Mouse (Mus musculus) hindbrain, postnatal 0 days (tissue): ENCODE measurements around the gene Pithd1. TPM values are rescaled to one million over a fixed set of nuclear protein-coding genes. Genes with fewer than 3 reads are reported as not detected.
"Not testable (repeated sequence)": the region's sequence is repeated elsewhere in the genome, so short reads cannot be mapped to it uniquely, and the experiment has no call there.

Source experiments
- ATAC-seq: fragments of 200-750 bp; cut with Nextera tagmentation; 2 replicates; pipeline ENCODE4 v1.8.0; 2017; ENCODE audit warnings: mild to moderate bottlenecking, moderate TSS enrichment, moderate library complexity
- DNase-seq: peaks from one replicate; pipeline ENCODE4 v3.0.0-alpha.2; 2015; ENCODE audit warnings: low spot score
- H3K27ac ChIP-seq: fragments of 300-500 bp; sonication (generic); 2 replicates; pipeline ENCODE4 v1.5.1; 2014; ENCODE audit warnings: mild to moderate bottlenecking
- H3K27me3 ChIP-seq: fragments of 300-500 bp; sonication (generic); 2 replicates; pipeline ENCODE4 v1.6.1; 2014; ENCODE audit warnings: low read length, mixed read lengths; ENCODE audit not compliant: insufficient read depth
- H3K36me3 ChIP-seq: fragments of 300-500 bp; sonication (generic); 2 replicates; pipeline ENCODE4 v1.6.1; 2014; ENCODE audit warnings: low read length, mixed read lengths; ENCODE audit not compliant: insufficient read depth
- H3K4me1 ChIP-seq: fragments of 300-500 bp; sonication (generic); 2 replicates; pipeline ENCODE4 v1.6.1; 2014; ENCODE audit warnings: antibody characterized with exemption, low read length, mixed read lengths; ENCODE audit not compliant: insufficient read depth
- H3K4me2 ChIP-seq: fragments of 300-500 bp; sonication (generic); 2 replicates; pipeline ENCODE4 v1.6.1; 2014; ENCODE audit warnings: low read depth, mild to moderate bottlenecking, low read length, moderate library complexity, mixed read lengths
- H3K4me3 ChIP-seq: fragments of 300-500 bp; sonication (generic); 2 replicates; pipeline ENCODE4 v1.5.1; 2014; ENCODE audit warnings: low read length
- H3K9ac ChIP-seq: fragments of 300-500 bp; sonication (generic); replicated peaks from 2 replicates; pipeline ENCODE4 v1.6.1; 2014; ENCODE audit warnings: mild to moderate bottlenecking, low read length, moderate library complexity, mixed read lengths
- H3K9me3 ChIP-seq: fragments of 300-500 bp; sonication (generic); 2 replicates; pipeline ENCODE4 v1.6.1; 2016; ENCODE audit warnings: low read length, mixed read lengths
- CTCF ChIP-seq: IDR thresholded peaks from 2 replicates; pipeline ENCODE4 v1.5.1; 2016; ENCODE audit warnings: antibody characterized with exemption, control low read depth, low read depth
- WGBS: fragments of 180-500 bp; shearing (Covaris S2); extraction: QIAGEN DNeasy Blood & Tissue Kit; methylation state at CpG from one replicate; pipeline ENCODE4 v1.1.7; 2014; 5-methylcytosine and 5-hydroxymethylcytosine counted together
- polyA plus RNA-seq: library from polyadenylated mRNA; unstranded; fragments of >200 nt; fragmentation: Nextera tagmentation; extraction: Ambion mirVana; gene quantifications from 2 replicates; pipeline ENCODE4 v1.2.1, GENCODE M21; 2015
- total RNA-seq: library from RNA; depleted of rRNA; stranded (reverse); fragments of >200 nt; gene quantifications from 2 replicates; pipeline ENCODE4 v1.2.3, GENCODE M21; 2014

Gene Pithd1
- total and polyA plus RNA-seq, 2 experiments from 2014 or later: 53.2 to 85.7 TPM

DNA sequence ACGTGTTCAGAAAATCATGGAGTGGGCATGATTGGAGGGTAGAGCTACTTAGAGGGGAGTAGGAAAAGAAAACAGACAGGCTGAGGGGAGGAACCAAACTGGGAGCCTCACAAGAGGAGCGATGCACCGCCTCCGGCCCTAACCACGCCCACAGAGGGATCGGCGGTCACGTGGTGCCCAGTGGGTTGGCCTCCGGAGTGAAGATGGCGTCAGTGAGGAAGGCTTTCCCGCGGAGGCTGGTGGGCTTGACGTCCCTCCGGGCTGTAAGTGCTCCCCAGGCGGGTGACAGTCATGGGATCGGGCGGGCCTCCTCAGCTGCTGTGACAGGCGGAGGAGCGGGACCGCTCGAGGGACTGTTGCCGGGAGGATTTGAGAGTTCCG is 40.8 kb downstream of the Pithd1 start, which contains the start of gene Hmgcl:
Gene Hmgcl, plus strand, starts transcription at position 171 of the 381 bp plus-strand sequence.
- peaks cover 4% of the 10 kb centered on the region; the same call in 1 of the 2 replicates for H3K4me1 ChIP-seq
- peak within 1 kb of the TSS; percentile 89 for H3K4me2 ChIP-seq
- DNase-seq (peak; percentile 96), ATAC-seq (peak; percentile 95)
- TF ChIP-seq CTCF: no peak
- H3K9ac ChIP-seq: peak within 1 kb of the TSS; percentile 57
- peak within 1 kb of the TSS; percentile 75 for H3K4me3 ChIP-seq
- H3K9me3 ChIP-seq: no peaks in the 10 kb centered on the region
- no peaks in the 10 kb centered on the region for H3K27me3 ChIP-seq
- no peaks in the 10 kb centered on the region for H3K36me3 ChIP-seq
- H3K27ac ChIP-seq: peak within 1 kb of the TSS; percentile 87
- WGBS: under 1% methylated on average over 23 of the region's 23 CpGs

DNA sequence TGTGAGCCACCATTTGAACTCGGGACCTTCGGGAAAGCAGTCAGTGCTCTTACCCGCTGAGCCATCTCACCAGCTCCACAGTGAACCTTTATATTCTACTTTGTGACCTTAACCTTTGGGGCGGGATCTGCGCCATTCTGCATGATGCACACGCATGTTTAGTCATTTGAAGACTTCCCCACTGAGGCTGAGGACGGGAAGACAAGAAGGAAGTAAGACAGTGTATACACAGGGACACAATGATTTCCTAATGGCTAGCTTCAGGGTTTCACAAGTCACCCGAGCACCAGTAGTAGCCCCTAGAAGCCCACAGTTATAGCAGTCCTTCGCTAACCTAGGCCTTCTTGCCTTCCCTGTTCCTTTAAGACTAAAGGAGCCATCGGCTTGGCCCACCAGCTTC is 41.4 kb downstream of the Pithd1 start:
- peak overlapping the region; percentile 75 for H3K4me3 ChIP-seq
- H3K9ac ChIP-seq: peak overlapping the region; percentile 57
- ATAC-seq: peak; percentile 4; the same call in 1 of the 2 replicates
- no peaks in the 10 kb centered on the region for H3K36me3 ChIP-seq
- H3K27ac ChIP-seq: peak overlapping the region; percentile 87
- peaks cover 4% of the 10 kb centered on the region; the same call in 1 of the 2 replicates for H3K4me1 ChIP-seq
- DNase-seq: no peak
- H3K27me3 ChIP-seq: no peaks in the 10 kb centered on the region
- H3K4me2 ChIP-seq: peak overlapping the region; percentile 89
- TF ChIP-seq CTCF: no peak
- WGBS: 73% methylated on average over 10 of the region's 10 CpGs
- no peaks in the 10 kb centered on the region for H3K9me3 ChIP-seq

- Histone ChIP-seq H3K4me1 (peaks cover 4% of the 10 kb centered on the region; the same call in 1 of the 2 replicates), H3K4me2 (no peak overlapping the region), H3K27ac (no peak overlapping the region), H3K9ac (no peak overlapping the region), H3K36me3 (peaks cover 6% of the 10 kb centered on the region; the same call in 1 of the 2 replicates), H3K27me3 (no peaks in the 10 kb centered on the region), H3K9me3 (no peaks in the 10 kb centered on the region), H3K4me3 (no peak overlapping the region)
- 37% methylated on average over 4 of the region's 4 CpGs for WGBS
- no peak for TF ChIP-seq CTCF
- no peak for ATAC-seq
- no peak for DNase-seq
Measured at GRCm38 (mm10) chr4:135943389-135943788, 43.7 kb downstream of the Pithd1 start.

GRCm38 (mm10) chr4:135942193-135942592 is 44.9 kb downstream of the Pithd1 start:
- H3K9me3 ChIP-seq: no peaks in the 10 kb centered on the region
- H3K9ac ChIP-seq: no peak overlapping the region
- no peak for TF ChIP-seq CTCF
- ATAC-seq (no peak), DNase-seq (no peak)
- H3K27ac ChIP-seq: no peak overlapping the region
- peaks cover 4% of the 10 kb centered on the region; the same call in 1 of the 2 replicates for H3K4me1 ChIP-seq
- no peak overlapping the region for H3K4me2 ChIP-seq
- H3K27me3 ChIP-seq: no peaks in the 10 kb centered on the region
- H3K4me3 ChIP-seq: no peak overlapping the region
- WGBS: 91% methylated on average over 6 of the region's 6 CpGs
- H3K36me3 ChIP-seq: peaks cover 6% of the 10 kb centered on the region; the same call in 1 of the 2 replicates

GRCm38 (mm10) chr4:135941026-135941425 is 46.0 kb downstream of the Pithd1 start:
- H3K27me3 ChIP-seq, H3K9ac ChIP-seq, DNase-seq, H3K4me2 ChIP-seq, H3K27ac ChIP-seq, H3K4me3 ChIP-seq, ATAC-seq, H3K9me3 ChIP-seq, H3K36me3 ChIP-seq, H3K4me1 ChIP-seq: not testable (repeated sequence)
- peak; percentile 37 for TF ChIP-seq CTCF
- 84% methylated on average over 8 of the region's 8 CpGs for WGBS

- Histone ChIP-seq H3K9me3 (no peaks in the 10 kb centered on the region), H3K36me3 (peaks cover 9% of the 10 kb centered on the region), H3K9ac (no peak overlapping the region), H3K4me3 (no peak overlapping the region), H3K27me3 (no peaks in the 10 kb centered on the region), H3K4me2 (no peak overlapping the region), H3K4me1 (no peaks in the 10 kb centered on the region), H3K27ac (no peak overlapping the region)
- no peak for TF ChIP-seq CTCF
- 83% methylated on average over 7 of the region's 7 CpGs for WGBS
- ATAC-seq (no peak), DNase-seq (no peak)
Measured at GRCm38 (mm10) chr4:135938858-135939257, 48.2 kb downstream of the Pithd1 start.

DNA sequence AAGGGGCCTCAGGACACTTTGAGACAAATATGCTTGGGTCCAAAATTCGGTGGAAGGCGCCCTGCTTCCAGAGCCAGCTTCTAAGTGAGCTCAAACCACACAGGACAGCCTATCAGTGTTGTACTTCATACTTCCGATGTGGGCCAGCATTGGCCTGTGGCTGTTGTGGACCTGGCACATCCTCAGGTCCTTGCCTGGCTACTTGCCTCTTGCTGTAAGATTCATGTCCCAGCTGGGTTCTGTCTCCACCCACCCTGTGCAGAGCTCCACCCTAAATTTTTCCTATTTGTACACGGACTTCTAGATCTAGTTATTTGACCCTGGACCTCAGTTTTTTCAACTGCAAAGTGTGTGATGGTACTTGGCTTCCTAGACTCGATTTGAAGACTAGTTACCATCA is 51.6 kb downstream of the Pithd1 start:
- Histone ChIP-seq H3K4me2 (no peak overlapping the region), H3K9ac (no peak overlapping the region), H3K9me3 (no peaks in the 10 kb centered on the region), H3K36me3 (peaks cover 22% of the 10 kb centered on the region), H3K4me1 (no peaks in the 10 kb centered on the region), H3K27me3 (no peaks in the 10 kb centered on the region), H3K27ac (no peak overlapping the region), H3K4me3 (no peak overlapping the region)
- 53% methylated on average over 5 of the region's 5 CpGs for WGBS
- ATAC-seq (no peak), DNase-seq (no peak)
- no peak for TF ChIP-seq CTCF
